Mouse (Mus musculus) liver, embryonic 11.5 days (tissue): ENCODE data around the gene Cfap99. TPM values are rescaled to one million over a fixed set of nuclear protein-coding genes. Genes with fewer than 3 reads are reported as not detected.

ENCODE experiments used
- ATAC-seq: fragments of 200-750 bp; cut with Nextera tagmentation; replicated peaks from 2 replicates; pipeline ENCODE4 v1.8.0; 2017; ENCODE audit warnings: moderate number of reproducible peaks, mild to moderate bottlenecking, moderate TSS enrichment, moderate library complexity; ENCODE audit not compliant: low FRiP score
- DNase-seq: peaks from one replicate; pipeline ENCODE4 v3.0.0-alpha.2; 2017; ENCODE audit warnings: low spot score
- H3K27ac ChIP-seq: fragments of 300-500 bp; sonication (generic); 2 replicates; pipeline ENCODE4 v1.5.1; 2014; ENCODE audit warnings: mild to moderate bottlenecking, low read depth, low read length, control low read depth
- H3K27me3 ChIP-seq: fragments of 300-500 bp; sonication (generic); replicated peaks from 2 replicates; pipeline ENCODE4 v1.6.1; 2014; ENCODE audit warnings: low read length, mixed read lengths; ENCODE audit not compliant: control insufficient read depth, insufficient read depth
- H3K36me3 ChIP-seq: fragments of 300-500 bp; sonication (generic); 2 replicates; pipeline ENCODE4 v1.6.1; 2014; ENCODE audit warnings: mild to moderate bottlenecking, low read length, moderate library complexity, mixed read lengths; ENCODE audit not compliant: control insufficient read depth, insufficient read depth
- H3K4me1 ChIP-seq: fragments of 300-500 bp; sonication (generic); replicated peaks from 2 replicates; pipeline ENCODE4 v1.6.1; 2014; ENCODE audit warnings: low read length, mixed read lengths; ENCODE audit not compliant: control insufficient read depth, insufficient read depth
- H3K4me2 ChIP-seq: fragments of 300-500 bp; sonication (generic); 2 replicates; pipeline ENCODE4 v1.6.1; 2014; ENCODE audit warnings: mild to moderate bottlenecking, control low read depth, moderate library complexity
- H3K4me3 ChIP-seq: fragments of 300-500 bp; sonication (generic); 2 replicates; pipeline ENCODE4 v1.5.1; 2014; ENCODE audit warnings: low read depth, low read length, control low read depth
- H3K9ac ChIP-seq: fragments of 300-500 bp; sonication (generic); 2 replicates; pipeline ENCODE4 v1.6.1; 2014; ENCODE audit warnings: low read depth, low read length, control low read depth
- H3K9me3 ChIP-seq: fragments of 300-500 bp; sonication (generic); 2 replicates; pipeline ENCODE4 v1.6.1; 2016; ENCODE audit warnings: low read length, inconsistent platforms, mixed read lengths; ENCODE audit not compliant: control insufficient read depth
- WGBS: fragments of 180-500 bp; shearing (Covaris S2); extraction: QIAGEN DNeasy Blood & Tissue Kit; methylation state at CpG from one replicate; pipeline ENCODE4 v1.1.7; 2014; 5-methylcytosine and 5-hydroxymethylcytosine counted together
- polyA plus RNA-seq: library from polyadenylated mRNA; unstranded; fragments of >200 nt; fragmentation: Nextera tagmentation; extraction: Ambion mirVana; gene quantifications from 2 replicates; pipeline ENCODE4 v1.2.1, GENCODE M21; 2014

The Cfap99 gene
- polyA plus RNA-seq, 1 experiment from 2014 or later = not detected

GRCm38 (mm10) chr5:34273251-34273681 lies 15.1 kb upstream of the Cfap99 start:
- no peak overlapping the region for H3K27ac ChIP-seq
- H3K9me3 ChIP-seq = no peaks in the 10 kb centered on the region
- peaks cover 3% of the 10 kb centered on the region; the same call in 1 of the 2 replicates for H3K4me1 ChIP-seq
- no peak overlapping the region for H3K9ac ChIP-seq
- no peak for DNase-seq
- H3K27me3 ChIP-seq = no peaks in the 10 kb centered on the region
- no peak overlapping the region for H3K4me3 ChIP-seq
- no peak overlapping the region for H3K4me2 ChIP-seq
- no peak for ATAC-seq
- H3K36me3 ChIP-seq = no peaks in the 10 kb centered on the region
- WGBS = 67% methylated on average over 5 of the region's 5 CpGs

DNA sequence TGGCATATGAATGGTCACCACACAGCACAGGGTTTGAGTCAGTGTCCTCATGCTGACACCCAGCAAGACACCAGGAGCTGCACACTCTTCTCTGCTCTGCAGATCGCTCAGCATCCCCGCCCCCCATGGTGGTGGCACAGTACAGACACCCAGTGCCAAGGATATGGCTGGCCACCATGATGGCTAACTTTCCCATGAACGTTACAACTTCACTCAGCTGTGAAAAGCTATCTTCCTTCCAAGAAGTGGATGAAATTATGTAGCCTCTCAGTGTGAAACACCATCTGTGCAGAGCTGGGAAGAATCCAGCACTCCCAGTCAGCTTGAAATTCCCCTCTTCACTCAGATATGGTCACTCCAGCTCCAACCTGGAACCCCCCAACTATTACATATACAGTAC lies 14.1 kb upstream of the Cfap99 start:
- H3K4me2 ChIP-seq = no peak overlapping the region
- no peaks in the 10 kb centered on the region for H3K27me3 ChIP-seq
- H3K9ac ChIP-seq = no peak overlapping the region
- H3K4me1 ChIP-seq = peaks cover 3% of the 10 kb centered on the region; the same call in 1 of the 2 replicates
- H3K9me3 ChIP-seq = no peaks in the 10 kb centered on the region
- no peak overlapping the region for H3K4me3 ChIP-seq
- ATAC-seq (no peak), DNase-seq (no peak)
- WGBS = 82% methylated on average over 3 of the region's 3 CpGs
- H3K36me3 ChIP-seq = no peaks in the 10 kb centered on the region
- no peak overlapping the region for H3K27ac ChIP-seq

DNA sequence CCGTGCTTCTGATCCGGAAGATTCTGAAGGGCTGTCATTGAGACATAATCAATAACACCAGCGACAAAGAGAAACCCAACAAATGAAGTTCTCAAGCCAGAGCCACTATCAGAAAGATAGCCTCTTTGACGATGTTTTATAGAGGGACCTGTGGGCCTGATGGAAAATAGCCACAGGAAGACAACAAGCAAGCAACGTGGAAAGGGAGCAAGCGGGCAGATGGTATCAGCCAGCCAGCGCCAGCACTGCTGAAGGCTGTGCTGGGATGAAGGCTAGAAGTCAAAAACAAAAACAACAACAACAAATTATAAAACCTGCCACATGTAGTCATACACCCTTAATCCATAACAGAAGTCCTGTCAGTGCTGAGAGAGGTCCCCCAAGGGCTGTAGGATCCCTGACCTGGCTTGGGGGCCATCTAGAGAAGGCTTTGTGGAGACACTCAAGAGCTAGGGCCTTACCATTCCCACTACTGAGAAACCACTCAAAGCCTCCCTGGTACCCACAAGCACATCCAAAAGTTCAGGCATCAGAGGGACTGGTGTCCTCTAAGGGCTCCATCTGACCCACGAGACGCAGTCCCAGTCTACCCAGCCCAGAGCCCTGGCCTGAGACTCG lies 13.6 kb upstream of the Cfap99 start:
- Histone ChIP-seq H3K4me3 (no peak overlapping the region), H3K9me3 (no peaks in the 10 kb centered on the region), H3K27me3 (no peaks in the 10 kb centered on the region), H3K9ac (no peak overlapping the region), H3K4me1 (no peaks in the 10 kb centered on the region; the same call in 1 of the 2 replicates), H3K27ac (no peak overlapping the region), H3K4me2 (no peak overlapping the region), H3K36me3 (no peaks in the 10 kb centered on the region)
- ATAC-seq = no peak
- 78% methylated on average over 10 of the region's 10 CpGs for WGBS
- no peak for DNase-seq

DNA sequence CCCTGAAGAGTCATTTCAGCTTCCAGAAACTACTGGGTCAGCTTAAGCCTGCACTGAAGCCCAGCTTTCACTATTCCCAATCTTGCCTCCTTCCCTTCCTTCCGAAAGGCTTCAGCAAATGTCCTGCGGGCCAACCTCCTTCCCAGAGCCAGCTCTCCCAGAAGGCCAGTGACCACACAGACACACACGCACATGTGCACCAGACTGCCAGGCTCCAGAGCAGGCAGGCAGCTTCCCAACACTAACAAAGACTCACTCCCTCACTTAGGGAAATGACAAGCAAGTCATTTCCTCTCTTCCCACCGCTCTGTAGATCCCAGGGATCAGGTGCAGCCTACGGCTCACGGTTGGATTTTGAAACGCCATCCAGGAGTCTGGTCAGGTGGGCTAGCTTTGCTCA lies 12.2 kb upstream of the Cfap99 start:
- no peaks in the 10 kb centered on the region for H3K36me3 ChIP-seq
- DNase-seq (no peak), ATAC-seq (no peak)
- no peaks in the 10 kb centered on the region for H3K9me3 ChIP-seq
- no peak overlapping the region for H3K27ac ChIP-seq
- H3K9ac ChIP-seq = no peak overlapping the region
- 78% methylated on average over 7 of the region's 7 CpGs for WGBS
- H3K4me1 ChIP-seq = no peaks in the 10 kb centered on the region
- no peak overlapping the region for H3K4me2 ChIP-seq
- no peak overlapping the region for H3K4me3 ChIP-seq
- H3K27me3 ChIP-seq = no peaks in the 10 kb centered on the region

DNA sequence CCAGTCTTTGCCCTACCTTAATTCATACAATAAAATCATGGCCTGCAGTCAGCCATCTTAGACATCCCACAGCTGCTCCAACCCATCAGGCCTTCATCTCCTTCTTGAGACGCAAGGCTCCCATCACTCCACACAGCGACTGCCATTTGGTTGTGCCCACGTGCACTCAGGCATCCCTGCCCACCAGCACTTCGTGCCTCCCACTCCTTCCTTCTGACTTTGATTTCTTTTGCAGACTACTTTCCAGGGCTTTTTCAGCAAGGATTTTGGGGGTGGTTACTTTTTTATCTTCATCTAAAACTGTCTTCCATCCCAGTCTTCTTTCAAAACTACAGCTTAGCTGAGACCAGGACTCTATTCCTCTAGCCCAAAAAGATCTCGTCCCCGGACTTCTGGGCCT lies 11.7 kb upstream of the Cfap99 start:
- Histone ChIP-seq H3K9ac (no peak overlapping the region), H3K4me2 (no peak overlapping the region), H3K4me3 (no peak overlapping the region), H3K27me3 (no peaks in the 10 kb centered on the region), H3K9me3 (no peaks in the 10 kb centered on the region), H3K4me1 (no peaks in the 10 kb centered on the region), H3K36me3 (no peaks in the 10 kb centered on the region), H3K27ac (no peak overlapping the region)
- 75% methylated on average over 6 of the region's 6 CpGs for WGBS
- DNase-seq = no peak
- ATAC-seq = no peak

- no peak overlapping the region for H3K4me2 ChIP-seq
- 52% methylated on average over 4 of the region's 4 CpGs for WGBS
- no peak overlapping the region for H3K27ac ChIP-seq
- H3K4me3 ChIP-seq = no peak overlapping the region
- no peak for DNase-seq
- no peaks in the 10 kb centered on the region for H3K27me3 ChIP-seq
- no peak for ATAC-seq
- H3K4me1 ChIP-seq = no peaks in the 10 kb centered on the region; the same call in 1 of the 2 replicates
- H3K9ac ChIP-seq = no peak overlapping the region
- H3K9me3 ChIP-seq = no peaks in the 10 kb centered on the region
- H3K36me3 ChIP-seq = no peaks in the 10 kb centered on the region
Measured at GRCm38 (mm10) chr5:34278058-34278457, 10.3 kb upstream of the Cfap99 start.

DNA sequence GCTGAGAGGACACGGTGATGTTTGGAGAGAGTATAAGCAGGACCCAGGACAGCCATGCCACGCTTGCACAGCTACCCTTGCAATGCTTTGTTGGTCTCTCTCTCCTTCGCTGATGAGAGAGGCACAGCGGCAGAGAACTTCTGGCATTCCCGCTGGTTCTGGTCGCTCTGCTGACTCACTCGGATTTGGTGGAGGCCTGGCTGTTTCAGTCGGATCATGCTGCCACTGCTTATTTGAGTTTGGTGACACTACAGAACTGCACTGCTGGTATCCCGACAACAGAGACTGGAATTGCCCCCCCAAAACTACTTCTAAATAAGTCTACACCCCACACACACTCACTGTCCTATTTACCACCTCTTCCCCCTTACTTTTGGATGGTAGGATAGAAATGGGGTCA lies 9.2 kb upstream of the Cfap99 start:
- Histone ChIP-seq H3K4me3 (no peak overlapping the region), H3K27ac (no peak overlapping the region), H3K9me3 (no peaks in the 10 kb centered on the region), H3K36me3 (no peaks in the 10 kb centered on the region), H3K9ac (no peak overlapping the region), H3K27me3 (no peaks in the 10 kb centered on the region), H3K4me2 (no peak overlapping the region), H3K4me1 (no peaks in the 10 kb centered on the region; the same call in 1 of the 2 replicates)
- 78% methylated on average over 9 of the region's 9 CpGs for WGBS
- ATAC-seq (no peak), DNase-seq (no peak)

GRCm38 (mm10) chr5:34280976-34281375 lies 7.4 kb upstream of the Cfap99 start:
- 67% methylated on average over 7 of the region's 7 CpGs for WGBS
- Histone ChIP-seq H3K4me2 (no peak overlapping the region), H3K4me1 (no peaks in the 10 kb centered on the region; the same call in 1 of the 2 replicates), H3K9me3 (no peaks in the 10 kb centered on the region), H3K9ac (no peak overlapping the region), H3K27me3 (peaks cover 6% of the 10 kb centered on the region), H3K36me3 (no peaks in the 10 kb centered on the region), H3K27ac (no peak overlapping the region), H3K4me3 (no peak overlapping the region)
- ATAC-seq (no peak), DNase-seq (no peak)

GRCm38 (mm10) chr5:34283355-34283754 lies 5.0 kb upstream of the Cfap99 start:
- ATAC-seq = no peak
- H3K36me3 ChIP-seq = no peaks in the 10 kb centered on the region
- no peaks in the 10 kb centered on the region for H3K9me3 ChIP-seq
- no peak overlapping the region for H3K4me3 ChIP-seq
- no peak overlapping the region for H3K9ac ChIP-seq
- 69% methylated on average over 5 of the region's 5 CpGs for WGBS
- no peak overlapping the region for H3K27ac ChIP-seq
- peaks cover 15% of the 10 kb centered on the region for H3K4me1 ChIP-seq
- H3K27me3 ChIP-seq = peaks cover 30% of the 10 kb centered on the region
- DNase-seq = no peak
- peak overlapping the region; percentile 8; the same call in 1 of the 2 replicates for H3K4me2 ChIP-seq
